Mouse (Mus musculus): ENCODE results near the gene Cops2. TPM values are rescaled to one million over a fixed set of nuclear protein-coding genes. Genes with fewer than 3 reads are reported as not detected.
A peak's percentile ranks its signal among the peaks of the same experiment; 100 is the strongest.

Cops2 gene
- polyA plus RNA-seq, 1 experiment = 59.0 TPM

DNA sequence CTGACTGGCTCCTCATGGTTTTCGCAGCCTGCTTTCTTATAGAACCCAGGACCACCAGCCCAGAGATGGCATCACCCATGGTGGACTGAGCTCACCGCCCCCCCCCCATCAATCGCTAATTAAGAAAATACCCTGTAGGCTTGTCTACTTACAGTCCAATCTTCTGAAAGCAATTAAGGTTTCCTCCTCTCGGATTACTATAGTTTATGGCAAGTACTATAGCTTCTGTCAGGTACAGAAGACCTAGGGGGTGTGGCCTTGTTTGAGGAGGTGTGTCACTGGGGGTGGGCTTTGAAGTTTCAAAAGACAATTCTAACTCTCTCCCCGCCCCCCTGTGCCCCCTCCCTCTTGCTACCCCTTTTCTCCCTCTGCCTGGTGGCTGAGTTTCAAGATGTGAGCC lies 69.7 kb downstream of the Cops2 start:
- Histone ChIP-seq H3K4me3 (no peak overlapping the region), H3K79me2 (ENCODE audit: control insufficient read depth, insufficient read depth) (no peaks in the 10 kb centered on the region), H3K27me3 (ENCODE audit: control insufficient read depth, insufficient read depth, insufficient read length) (no peaks in the 10 kb centered on the region), H3ac (ENCODE audit: control insufficient read depth, insufficient read length) (no peak overlapping the region), H3K4me2 (ENCODE audit: low read depth) (peak overlapping the region; percentile 44), H3K36me3 (ENCODE audit: control insufficient read depth, insufficient read depth) (no peaks in the 10 kb centered on the region)
- TF ChIP-seq POLR2A (IDR thresholded peaks at IDR 0.05; ENCODE audit: insufficient read length, low read depth) = no peak
- TF ChIP-seq MYOG (IDR thresholded peaks at IDR 0.05; ENCODE audit: control insufficient read depth in 1 of 3, insufficient read depth in 1 of 3, insufficient read length in 2 of 3, low read depth in 2 of 3) = no peak
- no peak for TF ChIP-seq E2F4 (IDR thresholded peaks at IDR 0.05; ENCODE audit: insufficient read depth)

DNA sequence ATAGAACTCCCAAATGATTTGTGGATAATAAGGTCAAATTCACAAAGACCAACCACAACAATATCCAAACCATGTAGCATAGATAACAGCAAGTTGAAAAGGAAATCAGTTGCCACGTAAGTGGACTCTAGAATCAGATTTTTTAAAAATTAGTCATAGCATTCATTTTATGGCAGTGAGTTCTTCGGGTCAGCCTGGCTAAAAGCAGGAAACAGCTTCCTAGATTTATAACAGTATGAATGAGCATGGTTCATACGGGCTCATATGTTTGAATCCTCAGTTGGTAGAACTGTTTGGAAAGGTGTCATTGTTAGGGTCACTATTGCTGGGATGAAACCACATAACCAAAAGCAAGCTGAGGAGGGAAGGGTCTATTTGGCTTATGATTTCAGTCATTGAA lies 70.2 kb downstream of the Cops2 start:
- no peaks in the 10 kb centered on the region for H3K27me3 ChIP-seq (ENCODE audit: control insufficient read depth, insufficient read depth, insufficient read length)
- H3K79me2 ChIP-seq (ENCODE audit: control insufficient read depth, insufficient read depth) = no peaks in the 10 kb centered on the region
- no peak for TF ChIP-seq TCF3 (IDR thresholded peaks at IDR 0.05; ENCODE audit: insufficient read length, low read depth)
- no peak for TF ChIP-seq MAX (IDR thresholded peaks at IDR 0.05; ENCODE audit: low read depth)
- no peak for TF ChIP-seq MYOG (IDR thresholded peaks at IDR 0.05; ENCODE audit: control insufficient read depth in 1 of 3, insufficient read depth in 1 of 3, insufficient read length in 2 of 3, low read depth in 2 of 3)
- no peak for TF ChIP-seq E2F4 (IDR thresholded peaks at IDR 0.05; ENCODE audit: insufficient read depth)
- TF ChIP-seq MYOD1 (IDR thresholded peaks at IDR 0.05; ENCODE audit: control insufficient read depth in 1 of 3, insufficient read length in 2 of 3, low read depth in 2 of 3) = no peak
- TF ChIP-seq REST (IDR thresholded peaks at IDR 0.05; ENCODE audit: insufficient read depth, insufficient read length) = no peak
- TF ChIP-seq SRF (IDR thresholded peaks at IDR 0.05; ENCODE audit: control insufficient read depth, insufficient read length, low read depth) = no peak
- TF ChIP-seq POLR2AphosphoS2 (IDR thresholded peaks at IDR 0.05; ENCODE audit: insufficient read length, low read depth) = no peak
- H3ac ChIP-seq (ENCODE audit: control insufficient read depth, insufficient read length) = no peak overlapping the region
- H3K4me2 ChIP-seq (ENCODE audit: low read depth) = peak overlapping the region; percentile 44
- H3K4me3 ChIP-seq = no peak overlapping the region
- H3K36me3 ChIP-seq (ENCODE audit: control insufficient read depth, insufficient read depth) = no peaks in the 10 kb centered on the region

DNA sequence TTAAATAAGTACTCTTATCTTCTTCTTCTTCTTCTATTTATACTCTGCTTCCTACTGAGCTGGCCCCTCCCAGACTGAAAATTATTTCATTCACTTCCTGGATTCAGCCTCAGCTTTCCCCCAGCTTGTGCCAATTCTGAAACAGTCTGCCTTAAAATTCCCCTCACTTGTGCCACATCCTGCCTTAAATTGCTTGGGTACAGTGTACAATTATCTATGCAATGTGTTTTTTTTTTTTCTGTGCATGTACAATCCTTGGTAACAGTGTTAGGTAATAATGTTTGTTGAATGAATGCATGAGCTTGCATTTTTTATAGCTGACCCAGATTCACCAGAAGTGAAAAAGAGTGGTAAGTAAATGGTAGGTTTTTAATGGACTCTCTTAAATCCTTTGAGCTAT lies 70.6 kb downstream of the Cops2 start:
- TF ChIP-seq USF1 (IDR thresholded peaks at IDR 0.05; ENCODE audit: low read depth) (no peak), E2F4 (IDR thresholded peaks at IDR 0.05; ENCODE audit: insufficient read depth) (no peak), TCF12 (IDR thresholded peaks at IDR 0.05; ENCODE audit: insufficient read depth, poor library complexity, severe bottlenecking) (no peak), MAX (IDR thresholded peaks at IDR 0.05; ENCODE audit: low read depth) (no peak), SRF (IDR thresholded peaks at IDR 0.05; ENCODE audit: control insufficient read depth, insufficient read length, low read depth) (no peak), MYOG (IDR thresholded peaks at IDR 0.05; ENCODE audit: control insufficient read depth in 1 of 3, insufficient read depth in 1 of 3, insufficient read length in 2 of 3, low read depth in 2 of 3) (no peak), POLR2A (IDR thresholded peaks at IDR 0.05; ENCODE audit: insufficient read length, low read depth) (no peak), TCF3 (IDR thresholded peaks at IDR 0.05; ENCODE audit: insufficient read length, low read depth) (no peak), CEBPB (IDR thresholded peaks at IDR 0.05; ENCODE audit: insufficient read depth, poor library complexity, severe bottlenecking) (no peak)
- H3K4me3 ChIP-seq = no peak overlapping the region
- H3K27me3 ChIP-seq (ENCODE audit: control insufficient read depth, insufficient read depth, insufficient read length) = no peaks in the 10 kb centered on the region
- H3K36me3 ChIP-seq (ENCODE audit: control insufficient read depth, insufficient read depth) = no peaks in the 10 kb centered on the region
- no peak overlapping the region for H3ac ChIP-seq (ENCODE audit: control insufficient read depth, insufficient read length)
- no peaks in the 10 kb centered on the region for H3K79me2 ChIP-seq (ENCODE audit: control insufficient read depth, insufficient read depth)
- peak overlapping the region; percentile 44 for H3K4me2 ChIP-seq (ENCODE audit: low read depth)

DNA sequence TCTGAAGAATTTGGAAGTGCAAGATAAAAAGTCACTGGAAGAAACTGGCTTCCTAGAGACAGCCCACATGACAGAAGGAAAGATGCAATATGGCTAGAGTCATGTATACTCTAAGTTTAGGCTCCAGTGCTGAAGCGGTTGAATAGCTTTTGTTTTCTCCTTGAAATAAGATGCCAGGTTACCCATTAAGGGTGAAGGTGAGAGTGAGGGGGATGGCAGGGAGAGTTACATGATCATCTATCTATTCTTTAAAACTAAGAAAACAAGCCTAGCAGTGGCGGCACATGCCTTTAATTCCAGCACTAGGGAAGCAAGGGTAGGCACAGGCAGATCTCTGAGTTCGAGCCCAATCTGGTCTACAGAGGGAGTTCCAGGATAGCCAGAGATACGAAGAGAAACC lies 73.9 kb downstream of the Cops2 start:
- Histone ChIP-seq H3K27me3 (ENCODE audit: control insufficient read depth, insufficient read depth, insufficient read length) (no peaks in the 10 kb centered on the region), H3K36me3 (ENCODE audit: control insufficient read depth, insufficient read depth) (no peaks in the 10 kb centered on the region), H3K4me3 (no peak overlapping the region), H3ac (ENCODE audit: control insufficient read depth, insufficient read length) (no peak overlapping the region), H3K79me2 (ENCODE audit: control insufficient read depth, insufficient read depth) (peaks cover 23% of the 10 kb centered on the region), H3K4me2 (ENCODE audit: low read depth) (no peak overlapping the region)
- TF ChIP-seq USF1 (IDR thresholded peaks at IDR 0.05; ENCODE audit: low read depth) = no peak
- TF ChIP-seq MYOD1 (IDR thresholded peaks at IDR 0.05; ENCODE audit: control insufficient read depth in 1 of 3, insufficient read length in 2 of 3, low read depth in 2 of 3) = no peak
- TF ChIP-seq E2F4 (IDR thresholded peaks at IDR 0.05; ENCODE audit: insufficient read depth) = no peak
- TF ChIP-seq MAX (IDR thresholded peaks at IDR 0.05; ENCODE audit: low read depth) = no peak
- no peak for TF ChIP-seq POLR2AphosphoS2 (IDR thresholded peaks at IDR 0.05; ENCODE audit: insufficient read length, low read depth)
- TF ChIP-seq CEBPB (IDR thresholded peaks at IDR 0.05; ENCODE audit: insufficient read depth, poor library complexity, severe bottlenecking) = no peak
- no peak for TF ChIP-seq TCF3 (IDR thresholded peaks at IDR 0.05; ENCODE audit: insufficient read length, low read depth)
- no peak for TF ChIP-seq SRF (IDR thresholded peaks at IDR 0.05; ENCODE audit: control insufficient read depth, insufficient read length, low read depth)
- no peak for TF ChIP-seq MYOG (IDR thresholded peaks at IDR 0.05; ENCODE audit: control insufficient read depth in 1 of 3, insufficient read depth in 1 of 3, insufficient read length in 2 of 3, low read depth in 2 of 3)
- no peak for TF ChIP-seq POLR2A (IDR thresholded peaks at IDR 0.05; ENCODE audit: insufficient read length, low read depth)
- TF ChIP-seq REST (IDR thresholded peaks at IDR 0.05; ENCODE audit: insufficient read depth, insufficient read length) = no peak
- no peak for TF ChIP-seq TCF12 (IDR thresholded peaks at IDR 0.05; ENCODE audit: insufficient read depth, poor library complexity, severe bottlenecking)

DNA sequence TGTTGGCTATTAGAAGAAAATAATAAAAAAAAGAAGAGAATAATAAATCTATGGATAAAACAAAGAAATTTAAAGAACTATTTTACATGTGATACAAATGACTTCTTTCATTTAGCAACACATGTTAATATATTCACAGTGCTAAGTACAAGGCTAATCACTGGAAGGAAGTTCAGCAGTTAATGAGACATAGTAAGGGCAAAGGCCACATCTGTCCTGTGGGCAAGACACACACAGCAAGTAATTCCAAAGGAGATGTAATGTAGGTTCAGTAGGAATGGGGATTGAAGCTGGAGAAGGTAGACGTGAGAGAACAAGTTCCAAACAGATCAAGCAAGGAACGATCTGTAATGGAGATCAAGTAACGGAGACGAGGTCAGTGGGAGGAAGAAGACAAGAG lies 74.5 kb downstream of the Cops2 start:
- TF ChIP-seq POLR2A (IDR thresholded peaks at IDR 0.05; ENCODE audit: insufficient read length, low read depth) (no peak), TCF3 (IDR thresholded peaks at IDR 0.05; ENCODE audit: insufficient read length, low read depth) (no peak), USF1 (IDR thresholded peaks at IDR 0.05; ENCODE audit: low read depth) (no peak), POLR2AphosphoS2 (IDR thresholded peaks at IDR 0.05; ENCODE audit: insufficient read length, low read depth) (no peak), TCF12 (IDR thresholded peaks at IDR 0.05; ENCODE audit: insufficient read depth, poor library complexity, severe bottlenecking) (no peak), MYOG (IDR thresholded peaks at IDR 0.05; ENCODE audit: control insufficient read depth in 1 of 3, insufficient read depth in 1 of 3, insufficient read length in 2 of 3, low read depth in 2 of 3) (no peak), E2F4 (IDR thresholded peaks at IDR 0.05; ENCODE audit: insufficient read depth) (no peak), SRF (IDR thresholded peaks at IDR 0.05; ENCODE audit: control insufficient read depth, insufficient read length, low read depth) (no peak), MYOD1 (IDR thresholded peaks at IDR 0.05; ENCODE audit: control insufficient read depth in 1 of 3, insufficient read length in 2 of 3, low read depth in 2 of 3) (no peak), REST (IDR thresholded peaks at IDR 0.05; ENCODE audit: insufficient read depth, insufficient read length) (no peak), CEBPB (IDR thresholded peaks at IDR 0.05; ENCODE audit: insufficient read depth, poor library complexity, severe bottlenecking) (no peak), MAX (IDR thresholded peaks at IDR 0.05; ENCODE audit: low read depth) (no peak)
- no peak overlapping the region for H3K4me2 ChIP-seq (ENCODE audit: low read depth)
- no peak overlapping the region for H3ac ChIP-seq (ENCODE audit: control insufficient read depth, insufficient read length)
- H3K27me3 ChIP-seq (ENCODE audit: control insufficient read depth, insufficient read depth, insufficient read length) = no peaks in the 10 kb centered on the region
- H3K4me3 ChIP-seq = no peak overlapping the region
- H3K79me2 ChIP-seq (ENCODE audit: control insufficient read depth, insufficient read depth) = peaks cover 30% of the 10 kb centered on the region
- no peaks in the 10 kb centered on the region for H3K36me3 ChIP-seq (ENCODE audit: control insufficient read depth, insufficient read depth)

All from myocyte (in vitro differentiated cells).